Mouse (Mus musculus) layer of hippocampus, adult 2 months (tissue): ENCODE results near the gene Rragb. TPM values are rescaled to one million over a fixed set of nuclear protein-coding genes. Genes with fewer than 3 reads are reported as not detected.
"Not testable (repeated sequence)": the region's sequence is repeated elsewhere in the genome, so short reads cannot be mapped to it uniquely, and the experiment has no call there.

Experiments
- DNase-seq, 2 experiments: peaks; one replicate each; pipeline ENCODE4 v3.0.0; 2022; ENCODE audit warnings: low spot score in 2 of 2
- H3K27ac ChIP-seq: fragments of 200-600 bp; 2 replicates; pipeline ENCODE4 v1.8.1; 2022
- H3K4me3 ChIP-seq: fragments of 200-600 bp; 2 replicates; pipeline ENCODE4 v1.8.1; 2022; ENCODE audit warnings: mild to moderate bottlenecking
- CTCF ChIP-seq: fragments of 200-600 bp; conservative IDR thresholded peaks from 2 replicates; pipeline ENCODE4 v1.8.1; 2022; ENCODE audit warnings: antibody characterized with exemption, mild to moderate bottlenecking, moderate library complexity
- long read RNA-seq, 2 experiments: library from polyadenylated mRNA; stranded (forward); transcript quantifications; one replicate each; pipeline ENCODE4 v2.0.0; 2021; ENCODE audit warnings: borderline mapping rate in 2 of 2
- total RNA-seq, 2 experiments: library from RNA; stranded (reverse); gene quantifications; 2 replicates each; pipeline ENCODE4 v1.2.3; 2021

The Rragb gene
- 10 to 100 TPM; 95.5 to 96.5 TPM for total RNA-seq
- long read RNA-seq, experiment 1, transcript Rragb-201 (11 exons, 2,258 nt): major isoform, 52 of 98 reads
- long read RNA-seq, experiment 1, partial matches to known transcripts: 4 of 98 reads
- long read RNA-seq, experiment 1, other reads (novel, unspliced or antisense): 42 of 98 reads
- long read RNA-seq, experiment 2, transcript Rragb-201 (11 exons, 2,258 nt): major isoform, 96 of 162 reads
- long read RNA-seq, experiment 2, partial matches to known transcripts: 1 of 162 reads
- long read RNA-seq, experiment 2, other reads (novel, unspliced or antisense): 65 of 162 reads

- TF ChIP-seq CTCF: peak; percentile 62
- Histone ChIP-seq H3K27ac (peak within 1 kb of the TSS; percentile 84), H3K4me3 (peak within 1 kb of the TSS; percentile 67)
- peak; percentile 78 to 90 for DNase-seq
These were observed at the start of gene Rragb for GRCm38 (mm10) chrX:153139734-153140515. Gene Rragb, plus strand, starts transcription at chrX:153139981.

GRCm38 (mm10) chrX:153118486-153118885 is 21.3 kb upstream of the Rragb start, which contains the start of gene Foxr2:
Gene Foxr2, plus strand, starts transcription at chrX:153118786.
- TF ChIP-seq CTCF: no peak

GRCm38 (mm10) chrX:153119013-153119412 is 20.8 kb upstream of the Rragb start:
- DNase-seq: no peak
- H3K27ac ChIP-seq: no peak overlapping the region
- TF ChIP-seq CTCF: no peak
- no peak overlapping the region for H3K4me3 ChIP-seq

More at GRCm38 (mm10) chrX:153118486-153118885, 21.3 kb upstream of the Rragb start, which contains the start of gene Foxr2:
- Histone ChIP-seq H3K4me3 (no peak within 1 kb of the TSS), H3K27ac (no peak within 1 kb of the TSS)
- DNase-seq: no peak

- no peak overlapping the region for H3K27ac ChIP-seq
- DNase-seq: no peak
- H3K4me3 ChIP-seq: no peak overlapping the region
- TF ChIP-seq CTCF: peak; percentile 43
These were observed 2.9 kb downstream of the Rragb start for GRCm38 (mm10) chrX:153142656-153143055.

- TF ChIP-seq CTCF: no peak
- Histone ChIP-seq H3K27ac (no peak overlapping the region), H3K4me3 (no peak overlapping the region)
- DNase-seq: no peak
These were observed 12.0 kb downstream of the Rragb start for GRCm38 (mm10) chrX:153151766-153152165.

- DNase-seq: peak; percentile 7 to 11
- Histone ChIP-seq H3K4me3 (no peak overlapping the region), H3K27ac (no peak overlapping the region)
- TF ChIP-seq CTCF: peak; percentile 77
These were observed 15.5 kb downstream of the Rragb start for GRCm38 (mm10) chrX:153155322-153155721.

- no peak for DNase-seq
- TF ChIP-seq CTCF: peak; percentile 68
- no peak overlapping the region for H3K27ac ChIP-seq
- H3K4me3 ChIP-seq: no peak overlapping the region
These were observed 35.0 kb downstream of the Rragb start for GRCm38 (mm10) chrX:153174786-153175185.

GRCm38 (mm10) chrX:153182221-153182620 is 42.4 kb downstream of the Rragb start:
- Histone ChIP-seq H3K27ac (no peak overlapping the region), H3K4me3 (no peak overlapping the region)
- no peak for TF ChIP-seq CTCF
- no peak for DNase-seq

- TF ChIP-seq CTCF: peak; percentile 53
- not testable (repeated sequence) for DNase-seq, H3K4me3 ChIP-seq, H3K27ac ChIP-seq
These were observed 59.4 kb downstream of the Rragb start for GRCm38 (mm10) chrX:153199185-153199584.

GRCm38 (mm10) chrX:153211101-153211500 is 71.3 kb downstream of the Rragb start:
- Histone ChIP-seq H3K27ac (no peak overlapping the region), H3K4me3 (no peak overlapping the region)
- no peak for TF ChIP-seq CTCF
- no peak for DNase-seq

Other genes with a start within 250 kb of the Rragb start
- 1 to 10 TPM; 2.5 to 2.7 TPM for gene Usp51, start 133.5 kb upstream of the Rragb start, total RNA-seq
- 10 to 100 TPM; 53.2 to 53.6 TPM for gene Mageh1, start 102.4 kb upstream of the Rragb start, total RNA-seq
- gene Foxr2, start 21.2 kb upstream of the Rragb start, total RNA-seq: under 1 TPM; 0.51 to 0.74 TPM
- gene Klf8, start 97.5 kb downstream of the Rragb start, total RNA-seq: 1 to 10 TPM; 3.5 to 3.8 TPM